Mouse (Mus musculus): ENCODE measurements around the gene Skp1a. TPM values are rescaled to one million over a fixed set of nuclear protein-coding genes. Genes with fewer than 3 reads are reported as not detected.

Skp1a gene
- total RNA-seq, 2 experiments from 2014 or later = 133 to 145 TPM

Other genes with a start within 250 kb of the Skp1a start
- 110 and 123 TPM in 2 replicates for gene Ube2b, start 231.2 kb upstream of the Skp1a start, total RNA-seq (2015)
- gene Ube2b, start 231.2 kb upstream of the Skp1a start, total RNA-seq (2017) = 86.9 and 99.1 TPM in 2 replicates
- 1.7 and 2.3 TPM in 2 replicates for gene Cdkl3, start 227.8 kb upstream of the Skp1a start, total RNA-seq (2015)
- gene Cdkl3, start 227.8 kb upstream of the Skp1a start, total RNA-seq (2017) = 2.7 and 10.0 TPM in 2 replicates
- 68.5 and 70.6 TPM in 2 replicates for gene Ppp2ca, start 133.3 kb upstream of the Skp1a start, total RNA-seq (2015)
- 72.5 and 75.7 TPM in 2 replicates for gene Ppp2ca, start 133.3 kb upstream of the Skp1a start, total RNA-seq (2017)
- gene Olfr1373, start 86.5 kb upstream of the Skp1a start, total RNA-seq (2015) = not detected in 2 replicates
- gene Olfr1373, start 86.5 kb upstream of the Skp1a start, total RNA-seq (2017) = 0.15 TPM in 1 of 2 replicates, not detected in the other
- not detected in 2 replicates for gene Olfr1371, start 18.0 kb upstream of the Skp1a start, total RNA-seq (2015)
- gene Olfr1371, start 18.0 kb upstream of the Skp1a start, total RNA-seq (2017) = not detected in 2 replicates
- 6.9 and 9.4 TPM in 2 replicates for gene Tcf7, start 51.0 kb downstream of the Skp1a start, total RNA-seq (2015)
- 1.2 and 1.8 TPM in 2 replicates for gene Tcf7, start 51.0 kb downstream of the Skp1a start, total RNA-seq (2017)
- 71.2 and 74.6 TPM in 2 replicates for gene Vdac1, start 128.9 kb downstream of the Skp1a start, total RNA-seq (2015)
- gene Vdac1, start 128.9 kb downstream of the Skp1a start, total RNA-seq (2017) = 116 and 128 TPM in 2 replicates
- gene 9530068E07Rik, start 164.4 kb downstream of the Skp1a start, total RNA-seq (2015) = 131 and 132 TPM in 2 replicates
- 74.8 and 90.7 TPM in 2 replicates for gene 9530068E07Rik, start 164.4 kb downstream of the Skp1a start, total RNA-seq (2017)